Mouse (Mus musculus): ENCODE measurements around the gene Tmbim1. TPM values are rescaled to one million over a fixed set of nuclear protein-coding genes. Genes with fewer than 3 reads are reported as not detected.

Gene Tmbim1
- total and polyA plus RNA-seq, 2 experiments from 2014 or later = 10.5 to 20.7 TPM

GRCm38 (mm10) chr1:74302835-74303234, 2.6 kb downstream of the Tmbim1 start:
- Histone ChIP-seq H3K27me3 (ENCODE audit: insufficient read depth, low read length) (peaks cover 9% of the 10 kb centered on the region), H3K4me1 (ENCODE audit: insufficient read depth, low read length) (0 out of 2 replicates have a peak, but pooled peaks cover 3% of the 10 kb centered on the region), H3K4me2 (ENCODE audit: low read depth, low read length, poor library complexity, severe bottlenecking) (no peak overlapping the region), H3K36me3 (ENCODE audit: insufficient read depth, low read length) (peaks cover 3% of the 10 kb centered on the region; the same call in 1 of the 2 replicates), H3K9me3 (ENCODE audit: low read length) (no peaks in the 10 kb centered on the region), H3K4me3 (ENCODE audit: low read depth, low read length) (no peak overlapping the region), H3K27ac (ENCODE audit: low read depth, low read length) (no peak overlapping the region), H3K9ac (replicated peaks; ENCODE audit: low read length, poor library complexity, severe bottlenecking) (no peak overlapping the region)
- WGBS = 78% methylated on average over 2 of the region's 2 CpGs
- ATAC-seq (ENCODE audit: low FRiP score) (no peak), DNase-seq (ENCODE audit: low spot score) (no peak)
- no peak for TF ChIP-seq CTCF (IDR thresholded peaks at IDR 0.05)

- TF ChIP-seq CTCF (IDR thresholded peaks at IDR 0.05) = no peak
- peaks cover 9% of the 10 kb centered on the region for H3K27me3 ChIP-seq (ENCODE audit: insufficient read depth, low read length)
- no peak overlapping the region for H3K27ac ChIP-seq (ENCODE audit: low read depth, low read length)
- H3K4me3 ChIP-seq (ENCODE audit: low read depth, low read length) = no peak overlapping the region
- ATAC-seq (ENCODE audit: low FRiP score) (no peak), DNase-seq (ENCODE audit: low spot score) (no peak)
- no peaks in the 10 kb centered on the region for H3K9me3 ChIP-seq (ENCODE audit: low read length)
- H3K36me3 ChIP-seq (ENCODE audit: insufficient read depth, low read length) = peaks cover 3% of the 10 kb centered on the region; the same call in 1 of the 2 replicates
- H3K4me1 ChIP-seq (ENCODE audit: insufficient read depth, low read length) = 0 out of 2 replicates have a peak, but pooled peaks cover 3% of the 10 kb centered on the region
- H3K9ac ChIP-seq (replicated peaks; ENCODE audit: low read length, poor library complexity, severe bottlenecking) = no peak overlapping the region
- WGBS = 92% methylated on average over 7 of the region's 7 CpGs
- no peak overlapping the region for H3K4me2 ChIP-seq (ENCODE audit: low read depth, low read length, poor library complexity, severe bottlenecking)
These were observed 3.2 kb downstream of the Tmbim1 start for GRCm38 (mm10) chr1:74302229-74302628.

GRCm38 (mm10) chr1:74300347-74301110, 4.9 kb downstream of the Tmbim1 start:
- H3K4me1 ChIP-seq (ENCODE audit: insufficient read depth, low read length) = 0 out of 2 replicates have a peak, but pooled peaks cover 8% of the 10 kb centered on the region
- H3K27ac ChIP-seq (ENCODE audit: low read depth, low read length) = no peak overlapping the region
- H3K9me3 ChIP-seq (ENCODE audit: low read length) = no peaks in the 10 kb centered on the region
- no peak overlapping the region for H3K4me2 ChIP-seq (ENCODE audit: low read depth, low read length, poor library complexity, severe bottlenecking)
- ATAC-seq (ENCODE audit: low FRiP score) (no peak), DNase-seq (ENCODE audit: low spot score) (no peak)
- TF ChIP-seq CTCF (IDR thresholded peaks at IDR 0.05) = no peak
- H3K36me3 ChIP-seq (ENCODE audit: insufficient read depth, low read length) = peaks cover 9% of the 10 kb centered on the region; the same call in 1 of the 2 replicates
- H3K27me3 ChIP-seq (ENCODE audit: insufficient read depth, low read length) = peaks cover 9% of the 10 kb centered on the region
- 86% methylated on average over 6 of the region's 6 CpGs for WGBS
- no peak overlapping the region for H3K9ac ChIP-seq (replicated peaks; ENCODE audit: low read length, poor library complexity, severe bottlenecking)
- H3K4me3 ChIP-seq (ENCODE audit: low read depth, low read length) = no peak overlapping the region

- 67% methylated on average over 5 of the region's 5 CpGs for WGBS
- H3K4me1 ChIP-seq (ENCODE audit: insufficient read depth, low read length) = 0 out of 2 replicates have a peak, but pooled peaks cover 12% of the 10 kb centered on the region
- peaks cover 12% of the 10 kb centered on the region; the same call in 1 of the 2 replicates for H3K36me3 ChIP-seq (ENCODE audit: insufficient read depth, low read length)
- H3K4me2 ChIP-seq (ENCODE audit: low read depth, low read length, poor library complexity, severe bottlenecking) = no peak overlapping the region
- H3K9me3 ChIP-seq (ENCODE audit: low read length) = no peaks in the 10 kb centered on the region
- no peak overlapping the region for H3K9ac ChIP-seq (replicated peaks; ENCODE audit: low read length, poor library complexity, severe bottlenecking)
- H3K27ac ChIP-seq (ENCODE audit: low read depth, low read length) = no peak overlapping the region
- ATAC-seq (ENCODE audit: low FRiP score) (no peak), DNase-seq (ENCODE audit: low spot score) (peak; percentile 51)
- H3K27me3 ChIP-seq (ENCODE audit: insufficient read depth, low read length) = peaks cover 9% of the 10 kb centered on the region
- H3K4me3 ChIP-seq (ENCODE audit: low read depth, low read length) = no peak overlapping the region
- TF ChIP-seq CTCF (IDR thresholded peaks at IDR 0.05) = no peak
These were observed 6.4 kb downstream of the Tmbim1 start for GRCm38 (mm10) chr1:74298996-74299395.

- Histone ChIP-seq H3K27ac (ENCODE audit: low read depth, low read length) (no peak overlapping the region), H3K4me2 (ENCODE audit: low read depth, low read length, poor library complexity, severe bottlenecking) (no peak overlapping the region), H3K36me3 (ENCODE audit: insufficient read depth, low read length) (peaks cover 14% of the 10 kb centered on the region; the same call in 1 of the 2 replicates), H3K4me3 (ENCODE audit: low read depth, low read length) (no peak overlapping the region), H3K9me3 (ENCODE audit: low read length) (no peaks in the 10 kb centered on the region), H3K27me3 (ENCODE audit: insufficient read depth, low read length) (peaks cover 9% of the 10 kb centered on the region), H3K9ac (replicated peaks; ENCODE audit: low read length, poor library complexity, severe bottlenecking) (no peak overlapping the region), H3K4me1 (ENCODE audit: insufficient read depth, low read length) (0 out of 2 replicates have a peak, but pooled peaks cover 9% of the 10 kb centered on the region)
- no peak for ATAC-seq (ENCODE audit: low FRiP score)
- DNase-seq (ENCODE audit: low spot score) = no peak
- WGBS = 83% methylated on average over 5 of the region's 5 CpGs
- no peak for TF ChIP-seq CTCF (IDR thresholded peaks at IDR 0.05)
These were observed 7.2 kb downstream of the Tmbim1 start for GRCm38 (mm10) chr1:74298157-74298750.

- peaks cover 14% of the 10 kb centered on the region; the same call in 1 of the 2 replicates for H3K36me3 ChIP-seq (ENCODE audit: insufficient read depth, low read length)
- H3K4me2 ChIP-seq (ENCODE audit: low read depth, low read length, poor library complexity, severe bottlenecking) = no peak overlapping the region
- H3K9me3 ChIP-seq (ENCODE audit: low read length) = no peaks in the 10 kb centered on the region
- DNase-seq (ENCODE audit: low spot score) (no peak), ATAC-seq (ENCODE audit: low FRiP score) (no peak)
- no peak overlapping the region for H3K4me3 ChIP-seq (ENCODE audit: low read depth, low read length)
- 88% methylated on average over 3 of the region's 3 CpGs for WGBS
- 0 out of 2 replicates have a peak, but pooled peaks cover 9% of the 10 kb centered on the region for H3K4me1 ChIP-seq (ENCODE audit: insufficient read depth, low read length)
- peaks cover under 1% of the 10 kb centered on the region; the same call in 1 of the 2 replicates for H3K27me3 ChIP-seq (ENCODE audit: insufficient read depth, low read length)
- TF ChIP-seq CTCF (IDR thresholded peaks at IDR 0.05) = no peak
- no peak overlapping the region for H3K9ac ChIP-seq (replicated peaks; ENCODE audit: low read length, poor library complexity, severe bottlenecking)
- no peak overlapping the region for H3K27ac ChIP-seq (ENCODE audit: low read depth, low read length)
These were observed 8.2 kb downstream of the Tmbim1 start for GRCm38 (mm10) chr1:74297269-74297668.
